Comparison of ENCODE assay signal across 1 mouse cellular context in genomic region chr11:97434704-97435454, GRCm38 (mm10).
A peak's percentile ranks its signal among the peaks of the same experiment; 100 is the strongest.
TF ChIP-seq lines count a peak whose summit lies in the region.

No protein-coding gene starts in this region.

TF ChIP-seq in CH12.LX, 34 proteins besides CTCF, POLR2A, EP300 and RAD21 (continued from another document):
- TF ChIP-seq KAT2A (IDR thresholded peaks at IDR 0.05; ENCODE audit: insufficient replicate concordance, low read length): 0 out of 2 replicates have a peak, but pooled peaks have one; percentile 31
- TF ChIP-seq JUN (IDR thresholded peaks at IDR 0.05; ENCODE audit: insufficient read depth, low read depth, low read length): no peak
- no peak for TF ChIP-seq E2F4 (IDR thresholded peaks at IDR 0.05; ENCODE audit: insufficient replicate concordance, low read depth, low read length)
